Mouse (Mus musculus) lung, postnatal 25 days (tissue): ENCODE results near the gene Tnks2.
A peak's percentile ranks its signal among the peaks of the same experiment; 100 is the strongest.

ENCODE experiments used
- DNase-seq: peaks from one replicate; pipeline ENCODE4 v3.0.0; 2022; ENCODE audit warnings: low spot score

The Tnks2 gene

DNA sequence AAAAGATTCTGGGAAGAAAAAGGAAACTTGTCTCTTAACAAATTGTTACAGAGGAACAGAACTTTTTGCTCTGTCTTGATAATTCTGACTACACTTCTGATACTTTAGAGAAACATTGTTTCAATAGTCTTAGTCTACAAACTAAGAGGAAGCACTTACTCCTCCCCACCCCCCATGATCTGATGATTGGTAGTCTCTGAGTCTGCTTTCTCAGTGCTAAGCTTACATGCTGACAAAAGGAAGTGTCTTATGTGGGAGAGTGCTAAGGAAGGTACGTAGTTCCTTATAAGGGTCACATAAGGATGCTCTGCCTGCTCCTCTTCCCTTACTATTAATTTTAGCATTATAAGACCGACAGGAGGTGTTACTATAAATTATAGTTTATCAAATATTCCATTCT is 98.6 kb downstream of the Tnks2 start:
- DNase-seq: peak; percentile 34

DNA sequence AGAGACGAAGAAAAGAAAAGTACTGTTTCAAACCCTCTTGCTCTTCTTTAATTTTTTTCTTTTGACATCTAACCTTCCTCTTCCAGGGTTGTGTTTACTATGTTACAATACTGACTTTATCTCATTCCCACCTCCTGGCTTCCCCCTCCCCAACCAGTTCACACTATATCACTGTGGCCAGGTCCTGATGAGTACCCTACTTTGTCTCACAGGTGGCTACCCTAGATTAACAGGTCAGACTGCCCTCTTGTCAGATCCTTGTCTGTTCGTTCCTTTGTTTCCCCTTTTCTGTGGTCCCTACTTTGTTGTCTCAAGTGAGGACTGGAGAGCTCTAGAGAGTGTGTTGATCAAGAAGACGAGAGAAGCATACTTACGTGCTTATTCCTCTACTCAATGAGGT is 102.3 kb downstream of the Tnks2 start:
- DNase-seq: no peak

DNA sequence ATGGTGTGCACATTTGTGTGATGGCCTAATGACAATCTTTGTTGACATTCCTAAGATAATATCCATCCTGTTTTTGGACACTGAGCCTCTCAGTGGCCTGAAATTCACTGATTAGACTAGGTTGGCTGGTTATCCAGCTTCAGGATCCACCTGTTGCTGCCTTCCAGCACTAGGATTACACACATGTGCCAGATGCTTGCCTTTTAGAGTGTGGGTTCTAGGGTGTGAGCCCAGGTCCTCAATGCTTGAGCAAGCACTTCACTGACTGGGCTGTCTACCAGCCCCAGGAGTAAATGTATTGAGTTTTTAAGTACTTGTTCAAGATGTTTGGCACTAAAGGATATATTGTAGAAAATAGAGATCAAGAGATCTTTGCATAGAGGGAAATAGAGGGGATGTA is 104.0 kb downstream of the Tnks2 start:
- DNase-seq: peak; percentile 43

DNA sequence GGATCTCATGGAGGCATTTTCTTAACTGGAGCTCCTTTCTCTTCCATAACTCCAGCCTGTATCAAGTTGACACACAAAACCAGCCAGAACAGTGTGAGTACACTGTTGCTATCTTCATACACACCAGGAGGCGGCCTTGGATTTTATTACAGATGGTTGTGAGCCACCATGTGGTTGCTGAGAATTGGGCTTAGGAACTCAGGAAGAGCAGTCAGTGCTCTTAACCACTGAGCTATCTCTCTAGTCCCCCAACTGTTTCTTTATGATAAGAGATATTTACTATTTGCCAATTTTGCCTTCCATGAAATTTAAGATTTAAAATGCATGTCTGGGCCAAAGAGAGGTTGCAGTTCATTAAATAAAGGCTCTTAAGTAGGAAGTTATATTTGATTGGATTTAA is 106.0 kb downstream of the Tnks2 start:
- no peak for DNase-seq
